ENCODE assay signal across 8 mouse cellular contexts in the genomic region with DNA sequence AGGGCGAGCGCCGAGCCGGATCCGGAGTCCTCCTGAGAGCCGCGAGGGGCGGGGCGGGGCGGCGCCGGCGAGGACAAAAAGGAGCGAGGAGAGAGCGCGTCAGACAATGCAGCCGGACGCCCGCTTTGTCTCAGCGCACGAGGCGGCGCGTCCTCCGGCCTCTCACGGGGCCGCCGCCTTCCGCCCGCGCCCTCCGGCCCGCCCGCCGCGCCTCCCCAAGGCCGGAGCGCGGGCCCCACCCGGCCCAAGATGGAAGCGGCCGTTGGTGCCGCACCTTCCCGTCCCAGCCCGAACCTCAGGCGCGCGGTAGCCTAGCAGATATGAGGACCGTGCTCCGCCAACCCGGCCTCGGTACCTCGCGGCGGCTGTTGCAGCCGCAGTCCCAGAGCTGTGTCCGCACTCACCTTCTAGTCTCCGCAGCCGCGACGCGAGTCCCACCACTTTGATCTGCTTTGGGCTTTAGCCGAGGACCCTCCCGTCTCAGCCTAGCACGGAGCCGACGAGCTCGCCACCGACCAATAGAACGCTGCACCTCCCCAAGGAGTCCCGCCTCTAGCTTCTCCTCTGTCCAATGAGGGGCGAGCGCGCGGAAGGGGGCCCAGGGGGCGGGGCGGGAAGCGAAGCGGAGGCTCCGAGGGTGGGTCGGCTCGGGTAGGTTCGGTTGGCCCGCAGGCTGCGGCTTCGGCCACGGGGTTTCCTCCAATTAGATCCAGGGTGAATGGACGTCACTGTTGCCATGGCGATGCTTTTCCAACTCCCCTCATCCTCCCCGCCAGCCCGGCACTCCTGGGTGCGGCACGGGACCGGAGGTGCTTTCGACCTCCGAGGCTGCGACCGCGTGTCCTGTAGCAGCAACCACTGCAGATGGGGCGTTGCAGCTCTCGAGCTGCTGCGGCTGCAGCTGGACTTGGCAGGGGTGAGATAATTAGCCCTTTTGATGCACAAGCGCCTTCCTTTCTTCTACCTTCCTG. TPM values are rescaled to one million over a fixed set of nuclear protein-coding genes. Genes with fewer than 3 reads are reported as not detected.
DNase-seq lines count a peak whose midpoint lies in the region; ATAC-seq and TF ChIP-seq lines count a peak whose summit lies in the region.

A gene (minus strand): TSS at position 538 of the 971 bp plus-strand sequence.

- H3K4me2 ChIP-seq in lung, postnatal 0 days (replicated peaks; ENCODE audit: low read depth, low read length): peak within 1 kb of the TSS; percentile 78

- peaks cover 26% of the 10 kb centered on the region for H3K4me1 ChIP-seq in hindbrain, embryonic 10.5 days (replicated peaks)
- H3K4me1 ChIP-seq in lung, postnatal 0 days (ENCODE audit: insufficient read depth, low read depth, low read length): 0 out of 2 replicates have a peak, but pooled peaks cover 3% of the 10 kb centered on the region

- H3K27ac ChIP-seq in hindbrain, embryonic 10.5 days: peak within 1 kb of the TSS; percentile 99
- H3K27ac ChIP-seq in lung, postnatal 0 days (ENCODE audit: low read length): peak within 1 kb of the TSS; percentile 97

- no peaks in the 10 kb centered on the region for H3K27me3 ChIP-seq in hindbrain, embryonic 10.5 days (ENCODE audit: insufficient read depth, poor library complexity, severe bottlenecking)
- no peaks in the 10 kb centered on the region for H3K27me3 ChIP-seq in lung, postnatal 0 days (replicated peaks; ENCODE audit: insufficient read depth, low read length)

- under 1% methylated on average over 103 of the region's 103 CpGs for WGBS in hindbrain, embryonic 10.5 days
- under 1% methylated on average over 68 of the region's 103 CpGs for WGBS in lung, postnatal 0 days

- H3K9ac ChIP-seq in lung, postnatal 0 days (replicated peaks; ENCODE audit: low read depth): peak within 1 kb of the TSS; percentile 75

- TF ChIP-seq EP300 in lung, postnatal 0 days (IDR thresholded peaks at IDR 0.05): 0 out of 2 replicates have a peak, but pooled peaks have one; percentile 24

- peak within 1 kb of the TSS; percentile 86 for H3K4me3 ChIP-seq in hindbrain, embryonic 10.5 days
- peak within 1 kb of the TSS; percentile 77 for H3K4me3 ChIP-seq in lung, postnatal 0 days (ENCODE audit: low read depth, low read length)

- DNase-seq in MN1 (ENCODE audit: low spot score): peak; percentile 99
- peak; percentile 98 for DNase-seq in cerebellum, adult 9-10 months
- DNase-seq in hindbrain, embryonic 10.5 days (ENCODE audit: low spot score): peak; percentile 99
- DNase-seq in layer of hippocampus, adult 9-11 months: peak; percentile 99
- DNase-seq in lung, postnatal 0 days (ENCODE audit: low spot score): peak; percentile 99
- DNase-seq in ovary, postnatal 14 days (ENCODE audit: low spot score): peak; percentile 91
- peak; percentile 95 for DNase-seq in thymus, postnatal 14 days

- peaks cover 30% of the 10 kb centered on the region for H3K9me3 ChIP-seq in hindbrain, embryonic 10.5 days
- no peaks in the 10 kb centered on the region for H3K9me3 ChIP-seq in lung, postnatal 0 days (ENCODE audit: low read length)

- ATAC-seq in frontal cortex, adult (ENCODE audit: low TSS enrichment): peak; percentile 92
- ATAC-seq in lung, postnatal 0 days: peak; percentile 98

- no peak for TF ChIP-seq CTCF in lung, postnatal 0 days (IDR thresholded peaks at IDR 0.05)

- peaks cover 34% of the 10 kb centered on the region for H3K36me3 ChIP-seq in hindbrain, embryonic 10.5 days
- H3K36me3 ChIP-seq in lung, postnatal 0 days (ENCODE audit: insufficient read depth, low read length): 0 out of 2 replicates have a peak, but pooled peaks cover 4% of the 10 kb centered on the region

RNA-seq across cellular contexts. Expression of the gene that starts here (rescaled TPM):
- 1,017 and 1,052 TPM in 2 replicates for polyA plus RNA-seq in hindbrain, embryonic 10.5 days (2016; fragmentation: Nextera tagmentation; extraction: Ambion mirVana)
- polyA plus RNA-seq in lung, postnatal 0 days (2015; fragmentation: Nextera tagmentation; extraction: Ambion mirVana): 395 and 416 TPM in 2 replicates

Comparison
In these comparisons a context has a peak if more than half of its experiments do, and no peak if none do; other contexts are left out.
1. Peak in every context shown above with its lines: DNase-seq, ATAC-seq, H3K4me3 ChIP-seq and H3K27ac ChIP-seq.